Mouse (Mus musculus) E14TG2a.4 (cell line): ENCODE data around the gene Ak3.

Experiments used
- H3K27me3 ChIP-seq: 2 replicates; pipeline ENCODE4 v1.6.1; 2014; ENCODE audit warnings: low read length, control low read depth; ENCODE audit not compliant: insufficient read depth
- H3K36me3 ChIP-seq: 2 replicates; pipeline ENCODE4 v1.6.1; 2014; ENCODE audit warnings: low read length, control low read depth; ENCODE audit not compliant: insufficient read depth
- H3K4me1 ChIP-seq: replicated peaks from 2 replicates; pipeline ENCODE4 v1.6.1; 2014; ENCODE audit warnings: low read depth, low read length, control low read depth
- H3K4me3 ChIP-seq: replicated peaks from 2 replicates; pipeline ENCODE4 v1.5.1; 2014; ENCODE audit warnings: mild to moderate bottlenecking, low read length
- H3K9me3 ChIP-seq: 2 replicates; pipeline ENCODE4 v1.6.1; 2014; ENCODE audit warnings: low read length, control low read depth
- CTCF ChIP-seq: conservative IDR thresholded peaks from 2 replicates; pipeline ENCODE4 v1.5.1; 2014; ENCODE audit warnings: low read length
- NANOG ChIP-seq: IDR thresholded peaks from 2 replicates; pipeline ENCODE4 v1.6.1; 2014; ENCODE audit warnings: borderline replicate concordance, low read length, mixed read lengths
- POU5F1 ChIP-seq: IDR thresholded peaks from 2 replicates; pipeline ENCODE4 v1.6.1; 2014; ENCODE audit warnings: low read length, borderline replicate concordance

Ak3 gene

GRCm38 (mm10) chr19:29049401-29050075, 1.8 kb upstream of the Ak3 start:
- H3K9me3 ChIP-seq: no peaks in the 10 kb centered on the region
- peaks cover 61% of the 10 kb centered on the region for H3K4me1 ChIP-seq
- H3K36me3 ChIP-seq: no peaks in the 10 kb centered on the region
- TF ChIP-seq POU5F1 (no peak), NANOG (no peak), CTCF (no peak)
- H3K4me3 ChIP-seq: no peak overlapping the region
- peaks cover 8% of the 10 kb centered on the region; the same call in 1 of the 2 replicates for H3K27me3 ChIP-seq

DNA sequence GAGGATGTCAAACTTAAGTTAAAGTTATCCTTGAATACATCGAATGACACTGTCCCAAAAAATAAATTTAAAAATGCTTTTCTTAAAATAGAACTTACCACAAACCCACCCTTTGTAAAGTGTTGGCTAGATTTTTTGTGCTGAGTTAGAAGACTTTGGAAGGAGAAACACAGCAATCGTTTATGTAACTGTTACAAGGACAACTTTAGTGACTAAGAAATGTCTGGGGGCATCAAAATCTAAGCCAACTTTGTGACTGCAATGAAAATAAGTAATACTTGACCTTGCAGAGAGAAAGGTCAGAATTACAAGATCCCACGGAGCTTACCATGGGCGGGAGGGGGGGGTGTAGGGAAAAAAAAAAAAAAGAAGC, 814 bp downstream of the Ak3 start:
- Histone ChIP-seq H3K4me1 (peaks cover 56% of the 10 kb centered on the region), H3K27me3 (peaks cover 8% of the 10 kb centered on the region; the same call in 1 of the 2 replicates), H3K9me3 (no peaks in the 10 kb centered on the region), H3K36me3 (no peaks in the 10 kb centered on the region), H3K4me3 (peak overlapping the region; percentile 90)
- TF ChIP-seq POU5F1 (no peak), CTCF (no peak), NANOG (no peak)

- Histone ChIP-seq H3K9me3 (no peaks in the 10 kb centered on the region), H3K36me3 (no peaks in the 10 kb centered on the region), H3K4me1 (peaks cover 53% of the 10 kb centered on the region), H3K27me3 (peaks cover 8% of the 10 kb centered on the region; the same call in 1 of the 2 replicates), H3K4me3 (peak overlapping the region; percentile 90; the same call in 1 of the 2 replicates)
- TF ChIP-seq NANOG (no peak), POU5F1 (no peak), CTCF (no peak)
Observed at GRCm38 (mm10) chr19:29045956-29046650, 1.7 kb downstream of the Ak3 start.

GRCm38 (mm10) chr19:29045369-29045768, 2.4 kb downstream of the Ak3 start:
- TF ChIP-seq NANOG (no peak), POU5F1 (no peak), CTCF (no peak)

GRCm38 (mm10) chr19:29044353-29044768, 3.4 kb downstream of the Ak3 start:
- H3K9me3 ChIP-seq: no peaks in the 10 kb centered on the region
- H3K4me1 ChIP-seq: peaks cover 39% of the 10 kb centered on the region
- no peak overlapping the region for H3K4me3 ChIP-seq
- no peaks in the 10 kb centered on the region for H3K36me3 ChIP-seq
- H3K27me3 ChIP-seq: peaks cover 8% of the 10 kb centered on the region; the same call in 1 of the 2 replicates
- TF ChIP-seq POU5F1 (no peak), NANOG (no peak), CTCF (no peak)

More at GRCm38 (mm10) chr19:29045369-29045768, 2.4 kb downstream of the Ak3 start:
- H3K36me3 ChIP-seq: no peaks in the 10 kb centered on the region
- H3K4me3 ChIP-seq: no peak overlapping the region
- peaks cover 8% of the 10 kb centered on the region; the same call in 1 of the 2 replicates for H3K27me3 ChIP-seq
- peaks cover 48% of the 10 kb centered on the region for H3K4me1 ChIP-seq
- no peaks in the 10 kb centered on the region for H3K9me3 ChIP-seq

GRCm38 (mm10) chr19:29042647-29043046, 5.1 kb downstream of the Ak3 start:
- no peaks in the 10 kb centered on the region for H3K27me3 ChIP-seq
- H3K4me1 ChIP-seq: peaks cover 31% of the 10 kb centered on the region
- H3K9me3 ChIP-seq: no peaks in the 10 kb centered on the region
- H3K36me3 ChIP-seq: no peaks in the 10 kb centered on the region
- no peak overlapping the region for H3K4me3 ChIP-seq
- no peak for TF ChIP-seq POU5F1
- TF ChIP-seq CTCF: no peak
- no peak for TF ChIP-seq NANOG

DNA sequence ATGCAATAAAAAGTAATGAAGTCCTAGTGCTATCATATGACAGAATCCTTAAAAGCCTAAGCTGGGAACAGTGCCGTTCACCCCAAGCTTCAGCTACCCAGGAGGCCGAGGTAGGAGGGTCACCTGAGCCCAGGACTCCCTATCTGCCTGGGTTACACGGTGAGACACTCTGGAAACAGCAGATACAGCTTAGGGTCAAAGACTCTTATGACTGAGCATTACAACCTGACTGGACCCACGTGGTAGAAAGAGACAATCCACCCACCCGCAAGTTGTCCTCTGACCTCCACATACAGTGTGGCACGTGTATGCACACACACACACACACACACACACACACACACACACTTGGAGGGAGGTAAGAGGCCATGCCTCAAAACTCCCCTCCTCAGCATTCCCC, 5.6 kb downstream of the Ak3 start:
- no peaks in the 10 kb centered on the region for H3K9me3 ChIP-seq
- no peak for TF ChIP-seq CTCF
- no peak for TF ChIP-seq NANOG
- no peak for TF ChIP-seq POU5F1
- H3K36me3 ChIP-seq: peaks cover 5% of the 10 kb centered on the region
- peaks cover 31% of the 10 kb centered on the region for H3K4me1 ChIP-seq
- no peak overlapping the region for H3K4me3 ChIP-seq
- no peaks in the 10 kb centered on the region for H3K27me3 ChIP-seq

- H3K36me3 ChIP-seq: peaks cover 12% of the 10 kb centered on the region
- TF ChIP-seq CTCF: no peak
- TF ChIP-seq POU5F1: no peak
- TF ChIP-seq NANOG: no peak
- no peak overlapping the region for H3K4me3 ChIP-seq
- H3K4me1 ChIP-seq: peaks cover 19% of the 10 kb centered on the region
- H3K27me3 ChIP-seq: no peaks in the 10 kb centered on the region
- H3K9me3 ChIP-seq: no peaks in the 10 kb centered on the region
Observed at GRCm38 (mm10) chr19:29040206-29040605, 7.6 kb downstream of the Ak3 start.

- no peaks in the 10 kb centered on the region for H3K9me3 ChIP-seq
- H3K27me3 ChIP-seq: no peaks in the 10 kb centered on the region
- TF ChIP-seq CTCF (peak; percentile 63), NANOG (no peak)
- H3K4me1 ChIP-seq: peaks cover 19% of the 10 kb centered on the region
- H3K4me3 ChIP-seq: no peak overlapping the region
- peaks cover 12% of the 10 kb centered on the region for H3K36me3 ChIP-seq
Observed at GRCm38 (mm10) chr19:29039334-29039733, 8.4 kb downstream of the Ak3 start.
